Mouse (Mus musculus) megakaryocyte, embryonic 14.5 days (primary cell): ENCODE data around the gene Spon1. TPM values are rescaled to one million over a fixed set of nuclear protein-coding genes. Genes with fewer than 3 reads are reported as not detected.

Experiments used
- H3K27me3 ChIP-seq: replicated peaks from 2 replicates; pipeline ENCODE3; 2012; ENCODE audit warnings: inconsistent platforms
- H3K36me3 ChIP-seq: replicated peaks from 2 replicates; pipeline ENCODE3; 2012; ENCODE audit warnings: low read length, inconsistent platforms, mixed read lengths
- H3K4me1 ChIP-seq: 2 replicates; pipeline ENCODE4 v1.6.1; 2012; ENCODE audit warnings: inconsistent platforms
- H3K4me3 ChIP-seq: replicated peaks from 2 replicates; pipeline ENCODE3; 2012; ENCODE audit warnings: moderate library complexity, mild to moderate bottlenecking, inconsistent platforms
- H3K9me3 ChIP-seq: 2 replicates; pipeline ENCODE4 v1.6.1; 2012; ENCODE audit warnings: inconsistent platforms
- FLI1 ChIP-seq: IDR thresholded peaks from 2 replicates; pipeline ENCODE4 v1.6.1; 2012; ENCODE audit warnings: low read length, inconsistent platforms, mixed read lengths
- GATA1 ChIP-seq: IDR thresholded peaks from 3 replicates; pipeline ENCODE4 v1.6.1; 2012; ENCODE audit warnings: mixed read lengths, low read length, inconsistent platforms, borderline replicate concordance
- polyA plus RNA-seq: library from polyadenylated mRNA; stranded (reverse); fragments of >175 nt; gene quantifications from 2 replicates; pipeline ENCODE4 v1.2.3, GENCODE M21; 2012; ENCODE audit warnings: low replicate concordance; ENCODE audit not compliant: insufficient read depth

The Spon1 gene
- polyA plus RNA-seq, 1 experiment, result not detected

- no peak for TF ChIP-seq GATA1
- Histone ChIP-seq H3K4me3 (no peak overlapping the region), H3K27me3 (no peaks in the 10 kb centered on the region), H3K9me3 (no peaks in the 10 kb centered on the region), H3K4me1 (peaks cover 8% of the 10 kb centered on the region), H3K36me3 (no peaks in the 10 kb centered on the region)
These were observed 314.5 kb downstream of the Spon1 start for GRCm38 (mm10) chr7:114080250-114080649.

DNA sequence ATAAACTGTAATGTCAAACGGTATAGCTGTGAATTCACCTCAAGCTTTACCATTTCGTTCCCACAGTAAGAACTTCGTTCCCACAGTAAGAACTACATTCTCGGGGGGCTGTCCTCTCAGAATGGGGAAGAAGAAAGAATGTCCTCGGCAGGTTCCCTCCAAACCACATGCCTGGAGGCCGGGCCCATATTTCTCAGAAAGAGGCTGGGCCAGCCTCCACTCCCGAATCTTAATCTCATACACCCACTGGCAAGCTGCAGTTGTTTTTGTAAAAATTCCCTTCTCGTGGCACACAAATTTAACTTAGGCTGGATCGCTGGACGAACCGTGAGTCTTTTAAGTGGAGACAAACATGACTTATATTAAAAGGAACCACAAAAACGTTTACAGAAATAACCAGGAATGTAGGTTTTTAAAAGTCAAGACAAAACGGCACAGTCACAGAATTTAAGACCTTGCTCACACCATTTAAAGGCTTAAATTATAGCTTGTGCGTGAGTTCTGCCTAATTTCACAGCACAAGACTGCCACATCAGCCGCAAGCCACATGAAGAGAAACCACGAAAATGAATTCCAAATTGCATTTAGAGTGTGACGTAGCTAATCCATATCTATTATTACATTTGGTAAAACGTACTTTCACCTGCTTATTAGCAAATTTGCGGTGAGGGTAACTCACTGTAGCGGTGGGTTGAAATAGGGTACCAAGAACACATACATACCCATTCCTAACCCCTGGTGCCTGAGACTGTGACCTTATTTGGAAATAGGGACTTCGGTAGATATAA lies 316.0 kb downstream of the Spon1 start:
- Histone ChIP-seq H3K4me1 (peaks cover 8% of the 10 kb centered on the region), H3K4me3 (no peak overlapping the region), H3K36me3 (no peaks in the 10 kb centered on the region), H3K27me3 (peaks cover 3% of the 10 kb centered on the region), H3K9me3 (no peaks in the 10 kb centered on the region)
- TF ChIP-seq FLI1, result no peak
- TF ChIP-seq GATA1, result no peak

- peaks cover 6% of the 10 kb centered on the region for H3K27me3 ChIP-seq
- H3K4me1 ChIP-seq, result peaks cover 8% of the 10 kb centered on the region
- no peaks in the 10 kb centered on the region for H3K9me3 ChIP-seq
- H3K4me3 ChIP-seq, result no peak overlapping the region
- TF ChIP-seq FLI1 (no peak), GATA1 (no peak)
- H3K36me3 ChIP-seq, result no peaks in the 10 kb centered on the region
These were observed 317.3 kb downstream of the Spon1 start for GRCm38 (mm10) chr7:114083088-114083487.

- Histone ChIP-seq H3K27me3 (peaks cover 6% of the 10 kb centered on the region), H3K4me1 (peaks cover 8% of the 10 kb centered on the region), H3K36me3 (no peaks in the 10 kb centered on the region), H3K9me3 (no peaks in the 10 kb centered on the region), H3K4me3 (no peak overlapping the region)
- TF ChIP-seq FLI1 (no peak), GATA1 (no peak)
These were observed 318.0 kb downstream of the Spon1 start for GRCm38 (mm10) chr7:114083760-114084159.

DNA sequence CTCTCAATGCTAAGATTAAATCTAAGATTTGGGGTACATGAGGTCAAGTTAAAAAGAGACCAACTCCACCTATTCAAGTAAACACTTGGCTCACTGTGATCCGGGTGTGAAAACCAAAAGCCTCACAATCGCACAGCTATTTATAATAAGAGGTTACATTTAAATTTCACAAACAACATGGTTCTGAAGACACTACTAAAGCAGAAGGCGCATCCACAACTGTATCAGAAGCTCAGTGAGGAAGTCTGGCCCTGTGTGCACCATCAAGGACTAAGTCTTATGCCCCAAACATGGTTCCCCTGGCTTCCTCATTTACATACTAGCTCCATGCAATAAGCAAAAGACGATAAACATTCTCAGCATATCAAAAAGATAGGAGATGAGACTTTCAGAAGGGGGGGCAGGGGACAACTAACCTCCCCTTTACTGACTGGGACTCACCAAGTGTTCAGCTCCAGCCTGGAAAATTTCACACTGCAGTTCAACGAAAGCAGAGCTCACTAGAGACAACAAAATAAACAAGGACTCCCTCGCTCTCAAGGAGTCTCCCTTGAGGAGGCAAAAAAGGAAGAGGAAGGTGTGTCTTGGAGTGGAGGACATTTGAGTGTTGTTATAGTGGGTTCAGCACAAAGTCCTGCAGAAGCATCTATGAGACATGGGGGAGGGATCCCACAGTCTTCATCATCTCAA lies 320.4 kb downstream of the Spon1 start:
- no peak for TF ChIP-seq GATA1
- no peak for TF ChIP-seq FLI1
- Histone ChIP-seq H3K9me3 (no peaks in the 10 kb centered on the region), H3K36me3 (no peaks in the 10 kb centered on the region), H3K4me1 (no peaks in the 10 kb centered on the region), H3K27me3 (peaks cover 8% of the 10 kb centered on the region), H3K4me3 (no peak overlapping the region)

DNA sequence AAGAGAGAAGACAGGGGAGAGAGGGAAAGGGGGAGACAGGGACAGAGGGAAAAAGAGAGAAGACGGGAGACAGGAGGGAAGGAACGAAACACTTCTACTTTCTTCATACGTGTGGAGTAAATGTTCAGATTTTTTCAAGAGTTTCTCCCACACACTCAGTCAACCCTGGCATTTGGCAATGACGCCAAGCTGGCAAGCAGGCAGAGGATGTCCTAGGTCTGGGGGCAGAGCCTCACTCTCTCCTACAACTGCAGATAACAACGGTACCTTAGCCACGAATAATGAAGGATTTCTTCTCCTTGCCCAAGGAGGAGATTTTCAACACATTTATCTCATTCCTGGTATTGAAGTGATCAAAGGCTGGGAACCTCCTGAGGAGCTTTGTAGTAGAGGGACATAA lies 321.5 kb downstream of the Spon1 start:
- H3K36me3 ChIP-seq, result no peaks in the 10 kb centered on the region
- H3K27me3 ChIP-seq, result peaks cover 8% of the 10 kb centered on the region
- no peaks in the 10 kb centered on the region for H3K4me1 ChIP-seq
- TF ChIP-seq FLI1, result no peak
- TF ChIP-seq GATA1, result no peak
- no peaks in the 10 kb centered on the region for H3K9me3 ChIP-seq
- no peak overlapping the region for H3K4me3 ChIP-seq

GRCm38 (mm10) chr7:114087986-114088385 lies 322.2 kb downstream of the Spon1 start:
- H3K9me3 ChIP-seq, result no peaks in the 10 kb centered on the region
- TF ChIP-seq GATA1, result no peak
- no peak for TF ChIP-seq FLI1

GRCm38 (mm10) chr7:114088918-114089317 lies 323.1 kb downstream of the Spon1 start:
- Histone ChIP-seq H3K4me3 (no peak overlapping the region), H3K27me3 (peaks cover 8% of the 10 kb centered on the region), H3K36me3 (no peaks in the 10 kb centered on the region), H3K9me3 (no peaks in the 10 kb centered on the region), H3K4me1 (no peaks in the 10 kb centered on the region)
- no peak for TF ChIP-seq GATA1
- no peak for TF ChIP-seq FLI1

More at GRCm38 (mm10) chr7:114087986-114088385, 322.2 kb downstream of the Spon1 start:
- peaks cover 8% of the 10 kb centered on the region for H3K27me3 ChIP-seq
- no peaks in the 10 kb centered on the region for H3K36me3 ChIP-seq
- H3K4me1 ChIP-seq, result no peaks in the 10 kb centered on the region
- H3K4me3 ChIP-seq, result no peak overlapping the region

DNA sequence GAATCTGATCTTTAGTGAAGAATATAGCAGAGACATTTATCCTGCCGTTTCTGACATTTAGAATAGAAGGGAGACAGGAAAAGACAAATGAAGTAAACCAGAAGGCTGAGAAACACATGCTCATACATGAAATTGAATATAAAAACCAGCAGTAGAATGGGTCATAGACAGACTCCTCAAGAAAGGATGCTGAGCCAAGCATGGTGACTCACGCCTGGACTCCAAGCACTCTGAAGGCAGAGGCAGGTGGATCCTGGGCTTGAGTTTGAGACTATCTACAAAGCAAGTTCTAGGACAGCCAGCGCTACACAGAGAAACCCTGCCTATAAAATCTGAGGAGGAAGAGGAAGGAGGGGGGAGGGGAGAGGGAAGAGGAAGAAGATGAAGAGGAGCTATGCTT lies 324.4 kb downstream of the Spon1 start:
- H3K4me1 ChIP-seq, result no peaks in the 10 kb centered on the region
- H3K4me3 ChIP-seq, result no peak overlapping the region
- no peaks in the 10 kb centered on the region for H3K9me3 ChIP-seq
- TF ChIP-seq GATA1, result no peak
- no peak for TF ChIP-seq FLI1
- H3K36me3 ChIP-seq, result no peaks in the 10 kb centered on the region
- H3K27me3 ChIP-seq, result peaks cover 10% of the 10 kb centered on the region

GRCm38 (mm10) chr7:114090892-114091545 lies 325.2 kb downstream of the Spon1 start:
- TF ChIP-seq FLI1 (no peak), GATA1 (no peak)
- Histone ChIP-seq H3K4me3 (no peak overlapping the region), H3K4me1 (no peaks in the 10 kb centered on the region), H3K9me3 (no peaks in the 10 kb centered on the region), H3K27me3 (peaks cover 10% of the 10 kb centered on the region), H3K36me3 (no peaks in the 10 kb centered on the region)
